Mouse (Mus musculus): ENCODE measurements at regions not wholly inside any gene's neighbourhood (a gene's known extent, or its start where the extent isn't known, plus 50 kb on each side); places are given as distances from the start of the nearest gene placed in this dataset.
"Not testable (repeated sequence)": the region's sequence is repeated elsewhere in the genome, so short reads cannot be mapped to it uniquely, and the experiment has no call there.

- TF ChIP-seq CTCF (IDR thresholded peaks at IDR 0.05; ENCODE audit: low read depth), result no peak
- ATAC-seq (replicated peaks; ENCODE audit: low FRiP score, low read depth), result no peak
- no peaks in the 10 kb centered on the region for H3K4me1 ChIP-seq (replicated peaks; ENCODE audit: insufficient read depth, low read length)
- H3K4me2 ChIP-seq (ENCODE audit: low read length), result no peak overlapping the region
- no peaks in the 10 kb centered on the region for H3K9me3 ChIP-seq (replicated peaks; ENCODE audit: low read length)
- no peak for DNase-seq (ENCODE audit: low spot score)
- no peak overlapping the region for H3K4me3 ChIP-seq (replicated peaks; ENCODE audit: low read depth, low read length)
- no peak overlapping the region for H3K9ac ChIP-seq (ENCODE audit: low read depth, low read length)
- 90% methylated on average over 7 of the region's 7 CpGs for WGBS
- H3K27ac ChIP-seq, result no peak overlapping the region
- H3K36me3 ChIP-seq (ENCODE audit: insufficient read depth, low read length), result no peaks in the 10 kb centered on the region
- no peaks in the 10 kb centered on the region for H3K27me3 ChIP-seq (ENCODE audit: insufficient read depth, low read length)
Observed at GRCm38 (mm10) chr1:140693482-140693881, 447.5 kb downstream of the Kcnt2 start.

GRCm38 (mm10) chr1:140730189-140730588 lies 484.2 kb downstream of the Kcnt2 start:
- Histone ChIP-seq H3K9me3 (replicated peaks; ENCODE audit: low read length) (no peaks in the 10 kb centered on the region), H3K27ac (no peak overlapping the region), H3K4me2 (ENCODE audit: low read length) (no peak overlapping the region), H3K4me1 (replicated peaks; ENCODE audit: insufficient read depth, low read length) (no peaks in the 10 kb centered on the region), H3K27me3 (ENCODE audit: insufficient read depth, low read length) (no peaks in the 10 kb centered on the region), H3K4me3 (replicated peaks; ENCODE audit: low read depth, low read length) (no peak overlapping the region), H3K36me3 (ENCODE audit: insufficient read depth, low read length) (no peaks in the 10 kb centered on the region), H3K9ac (ENCODE audit: low read depth, low read length) (no peak overlapping the region)
- no peak for TF ChIP-seq CTCF (IDR thresholded peaks at IDR 0.05; ENCODE audit: low read depth)
- no peak for DNase-seq (ENCODE audit: low spot score)
- WGBS, result 86% methylated on average over 1 of the region's 1 CpGs
- ATAC-seq (replicated peaks; ENCODE audit: low FRiP score, low read depth), result no peak

- TF ChIP-seq CTCF (IDR thresholded peaks at IDR 0.05; ENCODE audit: low read depth), result no peak
- 48% methylated on average over 3 of the region's 3 CpGs for WGBS
- no peaks in the 10 kb centered on the region for H3K27me3 ChIP-seq (ENCODE audit: insufficient read depth, low read length)
- H3K27ac ChIP-seq, result no peak overlapping the region
- H3K4me3 ChIP-seq (replicated peaks; ENCODE audit: low read depth, low read length), result no peak overlapping the region
- no peak overlapping the region for H3K9ac ChIP-seq (ENCODE audit: low read depth, low read length)
- H3K4me2 ChIP-seq (ENCODE audit: low read length), result no peak overlapping the region
- DNase-seq (ENCODE audit: low spot score) (no peak), ATAC-seq (replicated peaks; ENCODE audit: low FRiP score, low read depth) (no peak)
- no peaks in the 10 kb centered on the region for H3K9me3 ChIP-seq (replicated peaks; ENCODE audit: low read length)
- H3K4me1 ChIP-seq (replicated peaks; ENCODE audit: insufficient read depth, low read length), result no peaks in the 10 kb centered on the region
- no peaks in the 10 kb centered on the region for H3K36me3 ChIP-seq (ENCODE audit: insufficient read depth, low read length)
Observed at GRCm38 (mm10) chr1:140739001-140739728, 493.2 kb downstream of the Kcnt2 start.

- WGBS, result 41% methylated on average over 1 of the region's 1 CpGs
- H3K27me3 ChIP-seq (ENCODE audit: insufficient read depth, low read length), result no peaks in the 10 kb centered on the region
- ATAC-seq (replicated peaks; ENCODE audit: low FRiP score, low read depth) (no peak), DNase-seq (ENCODE audit: low spot score) (no peak)
- no peaks in the 10 kb centered on the region for H3K36me3 ChIP-seq (ENCODE audit: insufficient read depth, low read length)
- no peak overlapping the region for H3K4me3 ChIP-seq (replicated peaks; ENCODE audit: low read depth, low read length)
- H3K27ac ChIP-seq, result no peak overlapping the region
- no peaks in the 10 kb centered on the region for H3K4me1 ChIP-seq (replicated peaks; ENCODE audit: insufficient read depth, low read length)
- H3K4me2 ChIP-seq (ENCODE audit: low read length), result no peak overlapping the region
- no peak overlapping the region for H3K9ac ChIP-seq (ENCODE audit: low read depth, low read length)
- no peaks in the 10 kb centered on the region for H3K9me3 ChIP-seq (replicated peaks; ENCODE audit: low read length)
- no peak for TF ChIP-seq CTCF (IDR thresholded peaks at IDR 0.05; ENCODE audit: low read depth)
Observed at GRCm38 (mm10) chr1:140740081-140740480, 494.1 kb downstream of the Kcnt2 start.

GRCm38 (mm10) chr1:140748011-140748410 lies 502.1 kb downstream of the Kcnt2 start:
- H3K36me3 ChIP-seq (ENCODE audit: insufficient read depth, low read length), result no peaks in the 10 kb centered on the region

GRCm38 (mm10) chr1:140765906-140766305 lies 519.9 kb downstream of the Kcnt2 start:
- TF ChIP-seq CTCF (IDR thresholded peaks at IDR 0.05; ENCODE audit: low read depth), result no peak
- 94% methylated on average over 1 of the region's 1 CpGs for whole genome bisulfite sequencing
- no peak overlapping the region for H3K4me2 ChIP-seq (ENCODE audit: low read length)
- no peak for DNase-seq (ENCODE audit: low spot score)
- no peak for ATAC-seq (replicated peaks; ENCODE audit: low FRiP score, low read depth)
- H3K9ac ChIP-seq (ENCODE audit: low read depth, low read length), result no peak overlapping the region
- H3K4me1 ChIP-seq (replicated peaks; ENCODE audit: insufficient read depth, low read length), result no peaks in the 10 kb centered on the region
- no peaks in the 10 kb centered on the region for H3K27me3 ChIP-seq (ENCODE audit: insufficient read depth, low read length)
- H3K9me3 ChIP-seq (replicated peaks; ENCODE audit: low read length), result no peaks in the 10 kb centered on the region
- no peaks in the 10 kb centered on the region for H3K36me3 ChIP-seq (ENCODE audit: insufficient read depth, low read length)
- H3K27ac ChIP-seq, result no peak overlapping the region
- H3K4me3 ChIP-seq (replicated peaks; ENCODE audit: low read depth, low read length), result no peak overlapping the region

More at GRCm38 (mm10) chr1:140748011-140748410, 502.1 kb downstream of the Kcnt2 start:
- 16% methylated on average over 3 of the region's 3 CpGs for WGBS
- H3K4me1 ChIP-seq (replicated peaks; ENCODE audit: insufficient read depth, low read length), result no peaks in the 10 kb centered on the region
- H3K9me3 ChIP-seq (replicated peaks; ENCODE audit: low read length), result no peaks in the 10 kb centered on the region
- H3K9ac ChIP-seq (ENCODE audit: low read depth, low read length), result no peak overlapping the region
- no peak for TF ChIP-seq CTCF (IDR thresholded peaks at IDR 0.05; ENCODE audit: low read depth)
- H3K27ac ChIP-seq, result no peak overlapping the region
- no peak for DNase-seq (ENCODE audit: low spot score)
- no peaks in the 10 kb centered on the region for H3K27me3 ChIP-seq (ENCODE audit: insufficient read depth, low read length)
- no peak overlapping the region for H3K4me2 ChIP-seq (ENCODE audit: low read length)
- ATAC-seq (replicated peaks; ENCODE audit: low FRiP score, low read depth), result no peak
- H3K4me3 ChIP-seq (replicated peaks; ENCODE audit: low read depth, low read length), result no peak overlapping the region

GRCm38 (mm10) chr1:140773769-140774168 lies 527.8 kb downstream of the Kcnt2 start:
- DNase-seq (ENCODE audit: low spot score); H3K4me3 ChIP-seq (replicated peaks; ENCODE audit: low read depth, low read length); ATAC-seq (replicated peaks; ENCODE audit: low FRiP score, low read depth); H3K4me2 ChIP-seq (ENCODE audit: low read length); H3K27me3 ChIP-seq (ENCODE audit: insufficient read depth, low read length); H3K9ac ChIP-seq (ENCODE audit: low read depth, low read length); H3K27ac ChIP-seq; H3K36me3 ChIP-seq (ENCODE audit: insufficient read depth, low read length); H3K4me1 ChIP-seq (replicated peaks; ENCODE audit: insufficient read depth, low read length); H3K9me3 ChIP-seq (replicated peaks; ENCODE audit: low read length): not testable (repeated sequence)
- WGBS, result 80% methylated on average over 4 of the region's 4 CpGs
